Mouse (Mus musculus): ENCODE results near the gene Mfap1a. TPM values are rescaled to one million over a fixed set of nuclear protein-coding genes. Genes with fewer than 3 reads are reported as not detected.

Mfap1a gene
- polyA plus RNA-seq (2014; fragmentation: Illumina TruSeq; extraction: RNeasy Lipid Tissue Mini Kit (QIAGEN cat#74804); ENCODE audit: low read depth, low replicate concordance): 24.0 TPM

DNA sequence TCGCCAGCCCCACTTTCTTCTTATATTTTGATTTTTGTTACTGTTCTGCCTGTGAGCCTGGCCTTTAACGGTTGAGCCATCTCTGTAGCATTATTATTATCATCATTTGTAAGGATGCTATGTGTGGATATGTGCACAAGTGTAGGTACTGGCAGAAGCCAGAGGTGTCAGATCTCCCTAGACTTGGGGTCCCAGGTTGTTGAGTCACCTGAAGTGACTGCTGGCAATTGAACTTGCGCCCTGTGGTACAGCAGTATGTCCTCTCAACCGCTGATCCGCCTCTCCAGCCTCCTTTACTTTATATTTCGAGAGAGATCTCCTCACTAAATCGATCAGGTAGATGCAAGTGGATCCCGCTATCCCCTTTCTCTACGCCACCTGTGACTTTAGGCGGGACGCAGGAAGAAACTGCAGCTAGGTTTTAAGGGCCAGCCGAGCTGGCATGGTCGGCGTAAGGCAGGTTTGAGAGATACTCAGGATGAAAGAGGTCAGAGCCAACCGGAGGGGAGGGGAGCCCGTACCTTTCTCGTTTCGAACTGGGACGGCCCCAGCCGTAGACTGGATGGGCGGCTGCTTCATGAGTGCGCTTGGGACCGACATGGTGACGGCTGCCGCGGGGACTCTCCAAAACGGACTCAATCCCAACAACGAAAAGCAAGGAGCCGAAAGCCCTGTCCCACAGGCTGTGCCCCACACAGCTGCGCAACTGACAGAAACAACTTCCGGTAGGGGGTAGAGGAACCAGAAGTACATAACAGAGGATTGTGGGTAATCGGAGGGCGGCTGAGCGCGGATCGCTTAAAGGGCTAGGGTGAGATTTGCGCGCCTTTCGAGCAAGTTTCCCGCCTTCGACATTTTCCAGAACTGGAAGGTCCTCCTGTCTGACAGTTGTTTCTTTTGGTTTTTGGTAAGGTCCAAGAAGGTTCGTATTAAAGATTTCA lies at the start of gene Mfap1a, which contains the start of gene Wdr76:
TSS of gene Mfap1a (minus strand) at position 724 of the 941 bp plus-strand sequence.
TSS of gene Wdr76 (plus strand) at position 782 of the 941 bp plus-strand sequence.

GRCm38 (mm10) chr2:121473301-121474179 lies 32.9 kb downstream of the Mfap1a start, which contains the start of gene Mfap1b:
Mfap1b (minus strand) TSS chr2:121474067.

GRCm38 (mm10) chr2:121456692-121457642 lies 49.5 kb downstream of the Mfap1a start, which contains the start of gene Serinc4:
Serinc4 (minus strand) TSS chr2:121456781.

DNA sequence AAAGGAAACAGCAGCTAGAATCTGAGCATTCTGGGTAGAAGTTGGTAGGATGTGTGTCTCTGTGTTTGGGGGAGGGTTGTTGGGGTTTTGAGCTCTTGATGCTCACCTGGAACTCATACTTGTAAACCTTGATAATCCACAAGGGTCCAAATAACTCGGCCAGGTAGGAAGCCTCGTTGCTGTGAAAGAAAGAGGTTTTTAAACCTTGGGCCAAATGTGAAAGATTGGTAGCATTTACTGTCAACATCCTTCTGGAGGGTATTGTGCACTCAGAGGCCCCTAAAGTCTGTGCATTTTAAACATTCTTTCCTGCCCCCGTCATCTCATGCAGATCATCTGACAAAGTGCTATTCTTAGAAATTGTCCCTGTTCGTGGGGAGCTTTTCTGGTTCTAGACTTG lies 53.5 kb downstream of the Mfap1a start, which contains the start of gene Hypk:
TSS of gene Hypk (plus strand) at position 301 of the 400 bp plus-strand sequence.

GRCm38 (mm10) chr2:121448739-121449535 lies 57.5 kb downstream of the Mfap1a start, which contains the start of gene Serf2:
Serf2 (plus strand) TSS chr2:121449195.

GRCm38 (mm10) chr2:121444178-121444577 lies 62.3 kb downstream of the Mfap1a start, which contains the start of gene Ell3:
Ell3 (minus strand) TSS chr2:121444278.

Other genes with a start within 250 kb of the Mfap1a start
- 22.6 TPM for gene Trp53bp1, start 235.3 kb downstream of the Mfap1a start, polyA plus RNA-seq (2014; fragmentation: Illumina TruSeq; extraction: RNeasy Lipid Tissue Mini Kit (QIAGEN cat#74804); ENCODE audit: low read depth, low replicate concordance)
- 2.4 TPM for gene Map1a, start 217.1 kb downstream of the Mfap1a start, polyA plus RNA-seq (2014; fragmentation: Illumina TruSeq; extraction: RNeasy Lipid Tissue Mini Kit (QIAGEN cat#74804); ENCODE audit: low read depth, low replicate concordance)
- gene Ppip5k1, start 151.3 kb downstream of the Mfap1a start, polyA plus RNA-seq (2014; fragmentation: Illumina TruSeq; extraction: RNeasy Lipid Tissue Mini Kit (QIAGEN cat#74804); ENCODE audit: low read depth, low replicate concordance): 38.9 TPM
- gene Ckmt1, start 149.0 kb downstream of the Mfap1a start, polyA plus RNA-seq (2014; fragmentation: Illumina TruSeq; extraction: RNeasy Lipid Tissue Mini Kit (QIAGEN cat#74804); ENCODE audit: low read depth, low replicate concordance): 3.6 TPM
- 0.14 TPM for gene Strc, start 119.5 kb downstream of the Mfap1a start, polyA plus RNA-seq (2014; fragmentation: Illumina TruSeq; extraction: RNeasy Lipid Tissue Mini Kit (QIAGEN cat#74804); ENCODE audit: low read depth, low replicate concordance)
- 468 TPM for gene Pdia3, start 92.9 kb downstream of the Mfap1a start, polyA plus RNA-seq (2014; fragmentation: Illumina TruSeq; extraction: RNeasy Lipid Tissue Mini Kit (QIAGEN cat#74804); ENCODE audit: low read depth, low replicate concordance)
- 10.4 TPM for gene Catsper2, start 92.9 kb downstream of the Mfap1a start, polyA plus RNA-seq (2014; fragmentation: Illumina TruSeq; extraction: RNeasy Lipid Tissue Mini Kit (QIAGEN cat#74804); ENCODE audit: low read depth, low replicate concordance)
- 16.5 TPM for gene Ell3, start 62.4 kb downstream of the Mfap1a start, polyA plus RNA-seq (2014; fragmentation: Illumina TruSeq; extraction: RNeasy Lipid Tissue Mini Kit (QIAGEN cat#74804); ENCODE audit: low read depth, low replicate concordance)
- 463 TPM for gene Serf2, start 57.5 kb downstream of the Mfap1a start, polyA plus RNA-seq (2014; fragmentation: Illumina TruSeq; extraction: RNeasy Lipid Tissue Mini Kit (QIAGEN cat#74804); ENCODE audit: low read depth, low replicate concordance)
- gene Hypk, start 53.4 kb downstream of the Mfap1a start, polyA plus RNA-seq (2014; fragmentation: Illumina TruSeq; extraction: RNeasy Lipid Tissue Mini Kit (QIAGEN cat#74804); ENCODE audit: low read depth, low replicate concordance): 15.3 TPM
- 0.74 TPM for gene Serinc4, start 49.9 kb downstream of the Mfap1a start, polyA plus RNA-seq (2014; fragmentation: Illumina TruSeq; extraction: RNeasy Lipid Tissue Mini Kit (QIAGEN cat#74804); ENCODE audit: low read depth, low replicate concordance)
- 30.5 TPM for gene Mfap1b, start 32.6 kb downstream of the Mfap1a start, polyA plus RNA-seq (2014; fragmentation: Illumina TruSeq; extraction: RNeasy Lipid Tissue Mini Kit (QIAGEN cat#74804); ENCODE audit: low read depth, low replicate concordance)
- gene Wdr76, start 58 bp upstream of the Mfap1a start, polyA plus RNA-seq (2014; fragmentation: Illumina TruSeq; extraction: RNeasy Lipid Tissue Mini Kit (QIAGEN cat#74804); ENCODE audit: low read depth, low replicate concordance): 2.1 TPM